Mouse (Mus musculus) MEL (cell line): ENCODE results near the gene Zfp984. TPM values are rescaled to one million over a fixed set of nuclear protein-coding genes. Genes with fewer than 3 reads are reported as not detected.
"Not testable (repeated sequence)": the region's sequence is repeated elsewhere in the genome, so short reads cannot be mapped to it uniquely, and the experiment has no call there.

Experiments used
- DNase-seq: peaks from one replicate; pipeline ENCODE4 v3.0.0; 2011; ENCODE audit warnings: low read depth, low spot score
- H3K27ac ChIP-seq: 2 replicates; pipeline ENCODE4 v1.5.1; 2012; ENCODE audit warnings: low read depth, mild to moderate bottlenecking, control low read depth, low read length, moderate library complexity; ENCODE audit not compliant: control insufficient read depth
- H3K27me3 ChIP-seq, 2 experiments: fragments of 150-350 bp in 1 of 2; sonication (generic) in 1 of 2; 2 replicates each; pipeline ENCODE4 v1.6.1; 2012; ENCODE audit warnings: low read length in 2 of 2, mild to moderate bottlenecking in 2 of 2, improper control_type of control experiment in 1 of 2, moderate library complexity in 1 of 2; ENCODE audit not compliant: insufficient read depth in 2 of 2, control insufficient read depth in 1 of 2
- H3K36me3 ChIP-seq, 2 experiments: 2 replicates each; pipeline ENCODE4 v1.6.1; 2012 to 2014; ENCODE audit warnings: low read length in 2 of 2, improper control_type of control experiment in 1 of 2, inconsistent platforms in 1 of 2, mild to moderate bottlenecking in 1 of 2; ENCODE audit not compliant: insufficient read depth in 2 of 2, control insufficient read depth in 1 of 2
- H3K4me1 ChIP-seq, 2 experiments: fragments of 150-350 bp in 1 of 2; sonication (generic) in 1 of 2; 2 replicates each; pipeline ENCODE4 v1.6.1; 2012; ENCODE audit warnings: low read length in 2 of 2, improper control_type of control experiment in 1 of 2, mild to moderate bottlenecking in 1 of 2; ENCODE audit not compliant: insufficient read depth in 2 of 2, control insufficient read depth in 1 of 2
- H3K4me3 ChIP-seq, 2 experiments: fragments of 150-350 bp in 1 of 2; sonication (generic) in 1 of 2; 2 replicates each; pipeline ENCODE4 v1.5.1; 2012; ENCODE audit warnings: low read depth in 2 of 2, low read length in 2 of 2, mild to moderate bottlenecking in 2 of 2, moderate library complexity in 2 of 2, control low read depth in 1 of 2, improper control_type of control experiment in 1 of 2; ENCODE audit not compliant: control insufficient read depth in 1 of 2, insufficient read depth in 1 of 2
- H3K79me2 ChIP-seq: 2 replicates; pipeline ENCODE4 v1.6.1; 2012; ENCODE audit warnings: mild to moderate bottlenecking, low read length, moderate library complexity; ENCODE audit not compliant: control insufficient read depth, poor library complexity, insufficient read depth
- H3K9ac ChIP-seq: 2 replicates; pipeline ENCODE4 v1.6.1; 2012; ENCODE audit warnings: low read depth, mild to moderate bottlenecking, control low read depth, low read length, moderate library complexity; ENCODE audit not compliant: control insufficient read depth, poor library complexity, severe bottlenecking
- H3K9me3 ChIP-seq: fragments of 150-350 bp; sonication (generic); replicated peaks from 2 replicates; pipeline ENCODE4 v1.6.1; 2012; ENCODE audit warnings: mild to moderate bottlenecking, low read length, improper control_type of control experiment, moderate library complexity; ENCODE audit not compliant: insufficient read depth
- CTCF ChIP-seq, 3 experiments: IDR thresholded peaks in 2 of 3; conservative IDR thresholded peaks in 1 of 3; 2 replicates each; pipeline ENCODE4 v1.5.1; 2011 to 2012; ENCODE audit warnings: low read length in 3 of 3, low read depth in 2 of 3, mild to moderate bottlenecking in 2 of 3, improper control_type of control experiment in 1 of 3, inconsistent platforms in 1 of 3, mixed read lengths in 1 of 3, moderate library complexity in 1 of 3; ENCODE audit not compliant: control insufficient read depth in 1 of 3, insufficient read depth in 1 of 3, poor library complexity in 1 of 3, severe bottlenecking in 1 of 3
- E2F4 ChIP-seq: IDR thresholded peaks from 2 replicates; pipeline ENCODE4 v1.6.1; 2011; ENCODE audit warnings: low read depth, low read length, improper control_type of control experiment, borderline replicate concordance
- ELF1 ChIP-seq: IDR thresholded peaks from 2 replicates; pipeline ENCODE4 v1.6.1; 2014; ENCODE audit warnings: low read depth, mild to moderate bottlenecking, inconsistent platforms, low read length, improper control_type of control experiment, moderate library complexity
- GATA1 ChIP-seq: IDR thresholded peaks from 2 replicates; pipeline ENCODE4 v1.6.1; 2011; ENCODE audit warnings: low read depth, low read length, improper control_type of control experiment
- JUND ChIP-seq: IDR thresholded peaks from 2 replicates; pipeline ENCODE4 v1.6.1; 2011; ENCODE audit warnings: low read depth, mild to moderate bottlenecking, improper control_type of control experiment, low read length
- MAZ ChIP-seq: IDR thresholded peaks from 2 replicates; pipeline ENCODE4 v1.6.1; 2012; ENCODE audit warnings: low read depth, mild to moderate bottlenecking, inconsistent platforms, low read length, improper control_type of control experiment
- MEF2A ChIP-seq: IDR thresholded peaks from 2 replicates; pipeline ENCODE4 v1.6.1; 2014; ENCODE audit warnings: low read depth, mild to moderate bottlenecking, inconsistent platforms, low read length, improper control_type of control experiment; ENCODE audit not compliant: poor library complexity, insufficient replicate concordance, severe bottlenecking; ENCODE audit errors: extremely low read depth
- MYB ChIP-seq: IDR thresholded peaks from 2 replicates; pipeline ENCODE4 v1.6.1; 2011; ENCODE audit warnings: mild to moderate bottlenecking, low read depth, low read length, improper control_type of control experiment
- NRF1 ChIP-seq: IDR thresholded peaks from 2 replicates; pipeline ENCODE4 v1.6.1; 2014; ENCODE audit warnings: low read depth, mild to moderate bottlenecking, inconsistent platforms, low read length, improper control_type of control experiment, moderate library complexity; ENCODE audit not compliant: poor library complexity, insufficient read depth, severe bottlenecking
- POLR2A ChIP-seq, 2 experiments: IDR thresholded peaks; 2 replicates each; pipeline ENCODE4 v1.6.1; 2011 to 2012; ENCODE audit warnings: low read length in 2 of 2, mild to moderate bottlenecking in 2 of 2, control low read depth in 1 of 2, improper control_type of control experiment in 1 of 2, low read depth in 1 of 2, moderate library complexity in 1 of 2; ENCODE audit not compliant: control insufficient read depth in 1 of 2, insufficient read depth in 1 of 2, poor library complexity in 1 of 2
- POLR2AphosphoS2 ChIP-seq: IDR thresholded peaks from 2 replicates; pipeline ENCODE4 v1.6.1; 2011; ENCODE audit warnings: low read length, improper control_type of control experiment
- POLR2AphosphoS5 ChIP-seq: IDR thresholded peaks from 2 replicates; pipeline ENCODE4 v1.6.1; 2012; ENCODE audit warnings: low read depth, borderline replicate concordance, mild to moderate bottlenecking, inconsistent platforms, low read length, moderate library complexity, mixed read lengths
- RCOR1 ChIP-seq: IDR thresholded peaks from 2 replicates; pipeline ENCODE4 v1.6.1; 2012; ENCODE audit warnings: low read depth, mild to moderate bottlenecking, inconsistent platforms, low read length, improper control_type of control experiment
- SMC3 ChIP-seq: IDR thresholded peaks from 2 replicates; pipeline ENCODE4 v1.6.1; 2011; ENCODE audit warnings: low read depth, low read length, improper control_type of control experiment
- TAL1 ChIP-seq: IDR thresholded peaks from 2 replicates; pipeline ENCODE4 v1.6.1; 2012; ENCODE audit warnings: mild to moderate bottlenecking, inconsistent platforms, low read length, moderate library complexity, mixed read lengths
- TBP ChIP-seq: IDR thresholded peaks from 2 replicates; pipeline ENCODE4 v1.8.0; 2011; ENCODE audit warnings: low read depth, low read length, improper control_type of control experiment
- ZC3H11A ChIP-seq: IDR thresholded peaks from 2 replicates; pipeline ENCODE4 v1.6.1; 2012; ENCODE audit warnings: low read depth, mild to moderate bottlenecking, inconsistent platforms, low read length, improper control_type of control experiment
- ZKSCAN1 ChIP-seq: IDR thresholded peaks from 2 replicates; pipeline ENCODE4 v1.6.1; 2012; ENCODE audit warnings: low read depth, mild to moderate bottlenecking, inconsistent platforms, low read length, improper control_type of control experiment, moderate library complexity
- polyA plus RNA-seq, 2 experiments: library from polyadenylated mRNA; stranded (reverse) in 1 of 2; unstranded in 1 of 2; fragments of >175 nt in 1 of 2; fragments of >200 nt in 1 of 2; gene quantifications; 2 replicates each; pipeline versions ENCODE4 v1.2.1 to v1.2.4; 2012; ENCODE audit warnings: low replicate concordance in 2 of 2, low read depth in 1 of 2; ENCODE audit not compliant: insufficient read length in 2 of 2, insufficient read depth in 1 of 2, missing spikeins in 1 of 2
- total RNA-seq: library from RNA; depleted of rRNA; stranded (reverse); fragments of 300-350 nt; gene quantifications from 2 replicates; pipeline ENCODE4 v1.2.3, GENCODE M21; 2012

Zfp984 gene
- total and polyA plus RNA-seq, 3 experiments = 0.92 to 2.2 TPM; not detected in 1

- no peak for TF ChIP-seq E2F4
- no peak for TF ChIP-seq CTCF (IDR thresholded peaks at IDR 0.05 in 2 of 3, conservative IDR thresholded peaks at IDR 0.05 in 1 of 3; ENCODE audit: control insufficient read depth in 1 of 3, insufficient read depth in 1 of 3, low read depth in 2 of 3, low read length in 3 of 3, poor library complexity in 1 of 3, severe bottlenecking in 1 of 3)
- no peak for TF ChIP-seq NRF1
- TF ChIP-seq ZKSCAN1 = no peak
- TF ChIP-seq POLR2A (IDR thresholded peaks at IDR 0.05; ENCODE audit: control insufficient read depth in 1 of 2, insufficient read depth in 1 of 2, low read depth in 1 of 2, low read length in 2 of 2, poor library complexity in 1 of 2) = peak; percentile 47 to 71; a peak in 3 of 4 replicates
- TF ChIP-seq, all 39 proteins: peak for 19
Observed at GRCm38 (mm10) chr4:147847614-147848583, 38.3 kb upstream of the Zfp984 start, which contains the start of gene Zfp933 (continued).

- no peaks in the 10 kb centered on the region for H3K27me3 ChIP-seq
- peaks cover 0 to 2% of the 10 kb centered on the region in 2 experiments; a peak in 1 of 4 replicates for H3K36me3 ChIP-seq
- H3K9me3 ChIP-seq = no peaks in the 10 kb centered on the region
- H3K4me3 ChIP-seq = no peak overlapping the region
- TF ChIP-seq RCOR1 (no peak), TBP (no peak), POLR2AphosphoS5 (no peak), MYB (no peak), MEF2A (no peak), ELF1 (no peak), GATA1 (no peak), MAZ (no peak), JUND (no peak), ZC3H11A (no peak), SMC3 (no peak), POLR2AphosphoS2 (no peak), TAL1 (no peak)
- TF ChIP-seq, all 39 proteins: peak for 0
- no peak for DNase-seq
- Histone ChIP-seq H3K79me2 (peaks cover 5% of the 10 kb centered on the region), H3K9ac (no peak overlapping the region), H3K4me1 (no peaks in the 10 kb centered on the region), H3K27ac (no peak overlapping the region)
Observed at GRCm38 (mm10) chr4:147842871-147843270, 33.3 kb upstream of the Zfp984 start.

GRCm38 (mm10) chr4:147839282-147839681 lies 29.7 kb upstream of the Zfp984 start:
- H3K9me3 ChIP-seq, H3K4me1 ChIP-seq, H3K36me3 ChIP-seq, H3K27me3 ChIP-seq, DNase-seq, H3K4me3 ChIP-seq, H3K9ac ChIP-seq, H3K79me2 ChIP-seq, H3K27ac ChIP-seq: not testable (repeated sequence)
